Mouse (Mus musculus) C2C12 (cell line): ENCODE results near the gene Gtf2f1. TPM values are rescaled to one million over a fixed set of nuclear protein-coding genes. Genes with fewer than 3 reads are reported as not detected.

Experiments
- H3K27me3 ChIP-seq: one replicate; pipeline ENCODE4 v1.6.1; 2011; ENCODE audit not compliant: control insufficient read depth, insufficient read depth, insufficient read length
- H3K36me3 ChIP-seq: one replicate; pipeline ENCODE4 v1.6.1; 2011; ENCODE audit not compliant: control insufficient read depth, insufficient read depth
- H3K4me3 ChIP-seq: one replicate; pipeline ENCODE4 v1.5.1; 2011; ENCODE audit warnings: mild to moderate bottlenecking, control low read depth; ENCODE audit not compliant: poor library complexity, insufficient read depth, severe bottlenecking
- H3K79me2 ChIP-seq: one replicate; pipeline ENCODE4 v1.6.1; 2011; ENCODE audit not compliant: control insufficient read depth, insufficient read depth
- H3K79me3 ChIP-seq: one replicate; pipeline ENCODE4 v1.6.1; 2011; ENCODE audit warnings: low read depth, control low read depth
- H3ac ChIP-seq: one replicate; pipeline ENCODE3; 2011; ENCODE audit warnings: low read depth; ENCODE audit not compliant: control insufficient read depth, insufficient read length
- CEBPB ChIP-seq: IDR thresholded peaks from one replicate; pipeline ENCODE4 v1.6.1; 2011; ENCODE audit warnings: low read depth, mild to moderate bottlenecking, control low read depth, moderate library complexity
- CTCF ChIP-seq: IDR thresholded peaks from one replicate; pipeline ENCODE4 v1.5.1; 2011; ENCODE audit not compliant: control insufficient read depth, insufficient read depth, insufficient read length
- FOSL1 ChIP-seq: IDR thresholded peaks from one replicate; pipeline ENCODE4 v1.8.0; 2011; ENCODE audit warnings: mild to moderate bottlenecking, low read length; ENCODE audit not compliant: poor library complexity, insufficient read depth, severe bottlenecking
- MAX ChIP-seq: IDR thresholded peaks from one replicate; pipeline ENCODE4 v1.6.1; 2011; ENCODE audit warnings: mild to moderate bottlenecking, control low read depth
- MYOD1 ChIP-seq: IDR thresholded peaks from one replicate; pipeline ENCODE4 v1.6.1; 2011; ENCODE audit warnings: low read depth; ENCODE audit not compliant: control insufficient read depth, insufficient read length
- MYOG ChIP-seq: IDR thresholded peaks from one replicate; pipeline ENCODE4 v1.6.1; 2011; ENCODE audit not compliant: control insufficient read depth, insufficient read length; ENCODE audit errors: extremely low read depth
- USF1 ChIP-seq: IDR thresholded peaks from one replicate; pipeline ENCODE4 v1.6.1; 2011; ENCODE audit warnings: low read depth, mild to moderate bottlenecking, control low read depth, moderate library complexity
- polyA plus RNA-seq: library from polyadenylated mRNA; unstranded; fragments of >200 nt; fragmentation: generic; extraction: Trizol; gene quantifications from one replicate; pipeline ENCODE4 v1.2.1, GENCODE M21; 2012; ENCODE audit warnings: missing spikeins

Gene Gtf2f1
- polyA plus RNA-seq, 1 experiment = 76.8 TPM

- H3K79me3 ChIP-seq = peaks cover 14% of the 10 kb centered on the region
- peaks cover 25% of the 10 kb centered on the region for H3K79me2 ChIP-seq
- peaks cover 35% of the 10 kb centered on the region for H3K36me3 ChIP-seq
- peak overlapping the region; percentile 89 for H3K4me3 ChIP-seq
- peak overlapping the region; percentile 93 for H3ac ChIP-seq
- no peak for TF ChIP-seq CEBPB
- TF ChIP-seq FOSL1 = no peak
- TF ChIP-seq CTCF = no peak
- no peak for TF ChIP-seq MYOD1
- TF ChIP-seq USF1 = no peak
- TF ChIP-seq MYOG = no peak
- no peak for TF ChIP-seq MAX
- H3K27me3 ChIP-seq = no peaks in the 10 kb centered on the region
Measured at GRCm38 (mm10) chr17:57010911-57011235, 215 bp downstream of the Gtf2f1 start.

- Histone ChIP-seq H3K27me3 (no peaks in the 10 kb centered on the region), H3K36me3 (peaks cover 61% of the 10 kb centered on the region), H3ac (no peak overlapping the region), H3K4me3 (no peak overlapping the region), H3K79me3 (peaks cover 14% of the 10 kb centered on the region), H3K79me2 (peaks cover 25% of the 10 kb centered on the region)
- TF ChIP-seq CTCF (peak; percentile 7), MYOD1 (no peak)
Measured at GRCm38 (mm10) chr17:57007137-57007905, 3.8 kb downstream of the Gtf2f1 start.

GRCm38 (mm10) chr17:57003994-57004393, 7.1 kb downstream of the Gtf2f1 start:
- H3K36me3 ChIP-seq = peaks cover 57% of the 10 kb centered on the region
- H3K4me3 ChIP-seq = no peak overlapping the region
- H3K79me2 ChIP-seq = peaks cover 4% of the 10 kb centered on the region
- peaks cover 2% of the 10 kb centered on the region for H3K79me3 ChIP-seq
- H3ac ChIP-seq = no peak overlapping the region
- H3K27me3 ChIP-seq = no peaks in the 10 kb centered on the region
- no peak for TF ChIP-seq MAX
- TF ChIP-seq CTCF = no peak
- no peak for TF ChIP-seq USF1
- no peak for TF ChIP-seq FOSL1
- TF ChIP-seq MYOG = no peak
- TF ChIP-seq MYOD1 = no peak
- TF ChIP-seq CEBPB = no peak

GRCm38 (mm10) chr17:57001228-57001627, 9.9 kb downstream of the Gtf2f1 start:
- peaks cover 2% of the 10 kb centered on the region for H3K79me3 ChIP-seq
- TF ChIP-seq MAX (no peak), MYOG (no peak), CEBPB (no peak), CTCF (no peak), MYOD1 (no peak), FOSL1 (no peak), USF1 (no peak)
- H3K79me2 ChIP-seq = no peaks in the 10 kb centered on the region
- no peak overlapping the region for H3ac ChIP-seq
- no peak overlapping the region for H3K4me3 ChIP-seq
- no peaks in the 10 kb centered on the region for H3K27me3 ChIP-seq
- H3K36me3 ChIP-seq = peaks cover 35% of the 10 kb centered on the region

GRCm38 (mm10) chr17:56999968-57000609, 11.0 kb downstream of the Gtf2f1 start, which contains the start of gene Pspn:
Gene Pspn, minus strand, starts transcription at chr17:57000018.
- peaks cover 36% of the 10 kb centered on the region for H3K36me3 ChIP-seq
- no peak within 1 kb of the TSS for H3ac ChIP-seq
- H3K79me2 ChIP-seq = no peaks in the 10 kb centered on the region
- H3K27me3 ChIP-seq = no peaks in the 10 kb centered on the region
- TF ChIP-seq CTCF (no peak), FOSL1 (no peak), USF1 (no peak), MYOG (no peak), MYOD1 (no peak), MAX (no peak), CEBPB (no peak)
- no peak within 1 kb of the TSS for H3K4me3 ChIP-seq
- peaks cover 2% of the 10 kb centered on the region for H3K79me3 ChIP-seq

- Histone ChIP-seq H3ac (no peak overlapping the region), H3K79me2 (no peaks in the 10 kb centered on the region), H3K27me3 (no peaks in the 10 kb centered on the region), H3K36me3 (peaks cover 39% of the 10 kb centered on the region), H3K4me3 (no peak overlapping the region), H3K79me3 (peaks cover 2% of the 10 kb centered on the region)
- TF ChIP-seq MAX (no peak), MYOD1 (no peak), USF1 (no peak), CTCF (no peak), MYOG (no peak)
Measured at GRCm38 (mm10) chr17:56999414-56999813, 11.7 kb downstream of the Gtf2f1 start.
